Mouse (Mus musculus): ENCODE measurements around the gene Tmem178b. TPM values are rescaled to one million over a fixed set of nuclear protein-coding genes. Genes with fewer than 3 reads are reported as not detected.
A peak's percentile ranks its signal among the peaks of the same experiment; 100 is the strongest.

Gene Tmem178b
- polyA plus RNA-seq, 1 experiment from 2014 or later = 48.9 TPM

DNA sequence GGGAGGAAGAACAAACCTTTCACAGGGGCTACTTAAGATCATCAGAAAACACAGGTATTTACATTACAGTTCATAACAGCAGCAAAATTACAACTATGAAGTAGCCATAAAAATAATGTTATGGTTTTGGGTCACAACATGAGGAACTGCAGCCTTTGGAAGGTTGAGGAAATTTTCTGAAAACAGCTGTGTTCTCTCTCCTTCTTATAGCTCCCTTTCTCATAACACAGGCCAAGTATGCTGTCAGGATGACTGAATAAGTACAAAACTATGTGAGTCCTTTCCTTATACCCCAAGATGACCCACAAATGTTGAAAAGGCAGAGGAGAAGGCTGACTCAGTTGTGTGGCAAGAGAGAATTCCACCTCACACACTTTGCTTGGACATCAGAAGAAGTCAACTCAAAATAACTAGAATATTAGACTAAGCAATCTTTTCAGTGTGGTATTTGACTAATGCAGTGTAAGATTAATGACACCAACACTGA, 347.6 kb downstream of the Tmem178b start:
- no peak overlapping the region for H3K4me3 ChIP-seq (ENCODE audit: low read depth, low read length)
- H3K27ac ChIP-seq (ENCODE audit: low read depth, low read length) = no peak overlapping the region
- H3K27me3 ChIP-seq (ENCODE audit: control insufficient read depth, insufficient read depth, low read length) = no peaks in the 10 kb centered on the region
- H3K36me3 ChIP-seq (ENCODE audit: control insufficient read depth, insufficient read depth, low read length) = no peaks in the 10 kb centered on the region
- no peak overlapping the region for H3K9ac ChIP-seq (replicated peaks; ENCODE audit: low read depth, low read length)
- H3K9me3 ChIP-seq (ENCODE audit: control insufficient read depth, low read length) = no peaks in the 10 kb centered on the region
- ATAC-seq (ENCODE audit: low read depth) = no peak
- no peaks in the 10 kb centered on the region for H3K4me1 ChIP-seq (ENCODE audit: control insufficient read depth, insufficient read depth, low read length)
- H3K4me2 ChIP-seq (ENCODE audit: low read depth, low read length) = no peak overlapping the region

DNA sequence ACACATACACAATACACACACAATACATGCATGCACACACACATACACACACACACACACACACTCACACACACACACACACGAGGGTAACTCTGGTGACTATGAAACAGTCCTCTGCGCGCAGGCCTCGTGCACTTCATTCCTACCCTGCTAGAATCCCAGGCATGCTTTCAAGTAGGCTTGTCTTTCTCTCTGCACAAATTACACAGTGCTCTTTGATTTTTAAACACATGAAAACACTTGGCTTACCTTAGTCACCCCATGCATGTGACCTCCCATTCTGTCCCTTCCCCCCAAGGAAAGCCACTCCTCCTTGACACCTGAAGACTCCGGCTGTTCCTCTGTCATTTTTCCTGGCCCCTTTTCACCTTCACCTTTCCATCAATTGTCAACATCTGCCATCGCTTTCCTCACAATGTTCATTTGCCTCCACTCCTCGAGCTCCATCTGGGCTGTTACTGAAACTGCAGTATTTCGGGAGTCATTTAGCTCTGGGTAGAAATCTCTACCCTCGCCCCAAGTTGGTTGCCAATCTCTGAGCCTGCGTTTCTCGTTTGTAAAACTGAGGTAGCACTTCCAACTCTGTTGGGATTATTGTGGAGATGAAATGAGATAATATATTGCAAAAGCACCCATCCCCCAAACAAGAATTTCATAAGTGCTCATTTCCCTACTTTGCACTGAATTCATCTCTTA, 352.7 kb downstream of the Tmem178b start:
- H3K4me2 ChIP-seq (ENCODE audit: low read depth, low read length) = no peak overlapping the region
- no peaks in the 10 kb centered on the region for H3K36me3 ChIP-seq (ENCODE audit: control insufficient read depth, insufficient read depth, low read length)
- H3K9ac ChIP-seq (replicated peaks; ENCODE audit: low read depth, low read length) = no peak overlapping the region
- no peak for ATAC-seq (ENCODE audit: low read depth)
- H3K4me3 ChIP-seq (ENCODE audit: low read depth, low read length) = no peak overlapping the region
- H3K27me3 ChIP-seq (ENCODE audit: control insufficient read depth, insufficient read depth, low read length) = no peaks in the 10 kb centered on the region
- no peaks in the 10 kb centered on the region for H3K4me1 ChIP-seq (ENCODE audit: control insufficient read depth, insufficient read depth, low read length)
- 87% methylated on average over 11 of the region's 11 CpGs for WGBS
- no peaks in the 10 kb centered on the region for H3K9me3 ChIP-seq (ENCODE audit: control insufficient read depth, low read length)
- H3K27ac ChIP-seq (ENCODE audit: low read depth, low read length) = no peak overlapping the region

- H3K27ac ChIP-seq (ENCODE audit: low read depth, low read length) = no peak overlapping the region
- 82% methylated on average over 2 of the region's 2 CpGs for WGBS
- H3K27me3 ChIP-seq (ENCODE audit: control insufficient read depth, insufficient read depth, low read length) = no peaks in the 10 kb centered on the region
- ATAC-seq (ENCODE audit: low read depth) = no peak
- no peak overlapping the region for H3K9ac ChIP-seq (replicated peaks; ENCODE audit: low read depth, low read length)
- no peaks in the 10 kb centered on the region for H3K36me3 ChIP-seq (ENCODE audit: control insufficient read depth, insufficient read depth, low read length)
- no peak overlapping the region for H3K4me3 ChIP-seq (ENCODE audit: low read depth, low read length)
- no peak overlapping the region for H3K4me2 ChIP-seq (ENCODE audit: low read depth, low read length)
- H3K4me1 ChIP-seq (ENCODE audit: control insufficient read depth, insufficient read depth, low read length) = no peaks in the 10 kb centered on the region; the same call in 1 of the 2 replicates
- H3K9me3 ChIP-seq (ENCODE audit: control insufficient read depth, low read length) = no peaks in the 10 kb centered on the region
Measured at GRCm38 (mm10) chr6:40228981-40229380, 355.9 kb downstream of the Tmem178b start.

- no peak for ATAC-seq (ENCODE audit: low read depth)
- Histone ChIP-seq H3K4me2 (ENCODE audit: low read depth, low read length) (no peak overlapping the region), H3K4me3 (ENCODE audit: low read depth, low read length) (no peak overlapping the region), H3K9me3 (ENCODE audit: control insufficient read depth, low read length) (no peaks in the 10 kb centered on the region), H3K9ac (replicated peaks; ENCODE audit: low read depth, low read length) (no peak overlapping the region), H3K27ac (ENCODE audit: low read depth, low read length) (no peak overlapping the region), H3K4me1 (ENCODE audit: control insufficient read depth, insufficient read depth, low read length) (peaks cover 4% of the 10 kb centered on the region), H3K27me3 (ENCODE audit: control insufficient read depth, insufficient read depth, low read length) (no peaks in the 10 kb centered on the region), H3K36me3 (ENCODE audit: control insufficient read depth, insufficient read depth, low read length) (no peaks in the 10 kb centered on the region)
- 91% methylated on average over 9 of the region's 9 CpGs for WGBS
Measured at GRCm38 (mm10) chr6:40229985-40230384, 356.9 kb downstream of the Tmem178b start.

GRCm38 (mm10) chr6:40234066-40234465, 361.0 kb downstream of the Tmem178b start:
- peak overlapping the region; percentile 18; the same call in 1 of the 2 replicates for H3K27ac ChIP-seq (ENCODE audit: low read depth, low read length)
- H3K9ac ChIP-seq (replicated peaks; ENCODE audit: low read depth, low read length) = no peak overlapping the region
- no peaks in the 10 kb centered on the region for H3K9me3 ChIP-seq (ENCODE audit: control insufficient read depth, low read length)
- no peaks in the 10 kb centered on the region for H3K27me3 ChIP-seq (ENCODE audit: control insufficient read depth, insufficient read depth, low read length)
- no peak overlapping the region for H3K4me3 ChIP-seq (ENCODE audit: low read depth, low read length)
- WGBS = 20% methylated on average over 5 of the region's 5 CpGs
- no peaks in the 10 kb centered on the region for H3K36me3 ChIP-seq (ENCODE audit: control insufficient read depth, insufficient read depth, low read length)
- no peak overlapping the region for H3K4me2 ChIP-seq (ENCODE audit: low read depth, low read length)
- H3K4me1 ChIP-seq (ENCODE audit: control insufficient read depth, insufficient read depth, low read length) = peaks cover 4% of the 10 kb centered on the region
- ATAC-seq (ENCODE audit: low read depth) = peak; percentile 39

GRCm38 (mm10) chr6:40235793-40236470, 362.9 kb downstream of the Tmem178b start:
- no peak overlapping the region for H3K4me3 ChIP-seq (ENCODE audit: low read depth, low read length)
- no peaks in the 10 kb centered on the region for H3K36me3 ChIP-seq (ENCODE audit: control insufficient read depth, insufficient read depth, low read length)
- no peak overlapping the region for H3K9ac ChIP-seq (replicated peaks; ENCODE audit: low read depth, low read length)
- H3K27me3 ChIP-seq (ENCODE audit: control insufficient read depth, insufficient read depth, low read length) = no peaks in the 10 kb centered on the region
- no peak overlapping the region for H3K27ac ChIP-seq (ENCODE audit: low read depth, low read length)
- H3K4me1 ChIP-seq (ENCODE audit: control insufficient read depth, insufficient read depth, low read length) = peaks cover 4% of the 10 kb centered on the region
- H3K9me3 ChIP-seq (ENCODE audit: control insufficient read depth, low read length) = no peaks in the 10 kb centered on the region
- no peak for ATAC-seq (ENCODE audit: low read depth)
- H3K4me2 ChIP-seq (ENCODE audit: low read depth, low read length) = no peak overlapping the region
- 41% methylated on average over 10 of the region's 10 CpGs for WGBS

GRCm38 (mm10) chr6:40236841-40237765, 364.0 kb downstream of the Tmem178b start:
- Histone ChIP-seq H3K4me1 (ENCODE audit: control insufficient read depth, insufficient read depth, low read length) (peaks cover 4% of the 10 kb centered on the region), H3K36me3 (ENCODE audit: control insufficient read depth, insufficient read depth, low read length) (no peaks in the 10 kb centered on the region), H3K4me2 (ENCODE audit: low read depth, low read length) (no peak overlapping the region), H3K9ac (replicated peaks; ENCODE audit: low read depth, low read length) (no peak overlapping the region), H3K27ac (ENCODE audit: low read depth, low read length) (no peak overlapping the region), H3K9me3 (ENCODE audit: control insufficient read depth, low read length) (no peaks in the 10 kb centered on the region), H3K27me3 (ENCODE audit: control insufficient read depth, insufficient read depth, low read length) (no peaks in the 10 kb centered on the region), H3K4me3 (ENCODE audit: low read depth, low read length) (no peak overlapping the region)
- WGBS = 71% methylated on average over 13 of the region's 13 CpGs
- ATAC-seq (ENCODE audit: low read depth) = no peak

DNA sequence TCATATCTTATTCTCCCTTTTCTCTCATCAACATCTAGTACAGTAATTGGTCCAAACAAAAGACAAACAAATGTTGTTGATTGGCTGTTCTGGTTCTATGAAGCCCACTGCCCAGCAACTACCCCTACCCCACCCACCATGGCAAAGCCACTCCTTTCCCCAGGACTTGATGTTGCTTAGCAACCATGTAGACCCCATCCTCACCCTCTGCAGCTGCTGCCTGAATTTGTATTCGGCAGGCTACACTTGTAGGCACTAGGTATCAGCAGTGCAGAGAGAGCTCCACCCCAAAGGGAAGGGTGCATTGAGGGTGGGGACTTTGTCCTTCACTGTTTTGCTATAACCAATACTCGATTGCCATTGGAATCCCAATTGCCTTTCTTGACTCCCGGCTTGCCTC, 365.8 kb downstream of the Tmem178b start:
- no peak for ATAC-seq (ENCODE audit: low read depth)
- Histone ChIP-seq H3K9me3 (ENCODE audit: control insufficient read depth, low read length) (no peaks in the 10 kb centered on the region), H3K9ac (replicated peaks; ENCODE audit: low read depth, low read length) (no peak overlapping the region), H3K4me2 (ENCODE audit: low read depth, low read length) (no peak overlapping the region), H3K4me1 (ENCODE audit: control insufficient read depth, insufficient read depth, low read length) (peaks cover 4% of the 10 kb centered on the region), H3K27me3 (ENCODE audit: control insufficient read depth, insufficient read depth, low read length) (no peaks in the 10 kb centered on the region), H3K4me3 (ENCODE audit: low read depth, low read length) (no peak overlapping the region), H3K36me3 (ENCODE audit: control insufficient read depth, insufficient read depth, low read length) (no peaks in the 10 kb centered on the region), H3K27ac (ENCODE audit: low read depth, low read length) (no peak overlapping the region)
- 69% methylated on average over 3 of the region's 3 CpGs for WGBS

Data from neural tube, embryonic 14.5 days (tissue).